Mouse (Mus musculus): ENCODE data around the gene Anapc16. TPM values are rescaled to one million over a fixed set of nuclear protein-coding genes. Genes with fewer than 3 reads are reported as not detected.
A peak's percentile ranks its signal among the peaks of the same experiment; 100 is the strongest.

Anapc16 gene
- polyA plus RNA-seq (2012; fragmentation: generic; extraction: Trizol), result 127 TPM

- peaks cover 3% of the 10 kb centered on the region for H3K36me3 ChIP-seq (ENCODE audit: control insufficient read depth, insufficient read depth)
- H3K4me2 ChIP-seq (ENCODE audit: low read depth), result peak within 1 kb of the TSS; percentile 100
- H3K79me2 ChIP-seq (ENCODE audit: control insufficient read depth, insufficient read depth), result peaks cover 43% of the 10 kb centered on the region
- H3ac ChIP-seq (ENCODE audit: control insufficient read depth, insufficient read length), result peak within 1 kb of the TSS; percentile 33
- TF ChIP-seq CEBPB (IDR thresholded peaks at IDR 0.05; ENCODE audit: insufficient read depth, poor library complexity, severe bottlenecking) (no peak), MAX (IDR thresholded peaks at IDR 0.05; ENCODE audit: low read depth) (no peak), SRF (IDR thresholded peaks at IDR 0.05; ENCODE audit: control insufficient read depth, insufficient read length, low read depth) (no peak), TCF12 (IDR thresholded peaks at IDR 0.05; ENCODE audit: insufficient read depth, poor library complexity, severe bottlenecking) (no peak), MYOD1 (IDR thresholded peaks at IDR 0.05; ENCODE audit: control insufficient read depth in 1 of 3, insufficient read length in 2 of 3, low read depth in 2 of 3) (peak in 1 of 3 experiments; percentile 19), E2F4 (IDR thresholded peaks at IDR 0.05; ENCODE audit: insufficient read depth) (no peak), POLR2AphosphoS2 (IDR thresholded peaks at IDR 0.05; ENCODE audit: insufficient read length, low read depth) (peak; percentile 86), TCF3 (IDR thresholded peaks at IDR 0.05; ENCODE audit: insufficient read length, low read depth) (no peak), USF1 (IDR thresholded peaks at IDR 0.05; ENCODE audit: low read depth) (no peak), MYOG (IDR thresholded peaks at IDR 0.05; ENCODE audit: control insufficient read depth in 1 of 3, insufficient read depth in 1 of 3, insufficient read length in 2 of 3, low read depth in 2 of 3) (peak in 1 of 3 experiments; percentile 24), POLR2A (IDR thresholded peaks at IDR 0.05; ENCODE audit: insufficient read length, low read depth) (peak; percentile 90), REST (IDR thresholded peaks at IDR 0.05; ENCODE audit: insufficient read depth, insufficient read length) (no peak)
- no peaks in the 10 kb centered on the region for H3K27me3 ChIP-seq (ENCODE audit: control insufficient read depth, insufficient read depth, insufficient read length)
- H3K4me3 ChIP-seq, result peak within 1 kb of the TSS; percentile 98
These were observed at the start of gene Anapc16, which contains the start of gene Ascc1 for GRCm38 (mm10) chr10:60002673-60003212. TSS of gene Anapc16 (minus strand) at chr10:60003135. TSS of gene Ascc1 (plus strand) at chr10:60002805.

- H3K79me2 ChIP-seq (ENCODE audit: control insufficient read depth, insufficient read depth), result no peaks in the 10 kb centered on the region
- no peaks in the 10 kb centered on the region for H3K27me3 ChIP-seq (ENCODE audit: control insufficient read depth, insufficient read depth, insufficient read length)
- H3K36me3 ChIP-seq (ENCODE audit: control insufficient read depth, insufficient read depth), result peaks cover 4% of the 10 kb centered on the region
- H3K4me2 ChIP-seq (ENCODE audit: low read depth), result no peak overlapping the region
- H3K4me3 ChIP-seq, result no peak overlapping the region
- no peak overlapping the region for H3ac ChIP-seq (ENCODE audit: control insufficient read depth, insufficient read length)
- TF ChIP-seq POLR2AphosphoS2 (IDR thresholded peaks at IDR 0.05; ENCODE audit: insufficient read length, low read depth) (no peak), USF1 (IDR thresholded peaks at IDR 0.05; ENCODE audit: low read depth) (no peak), E2F4 (IDR thresholded peaks at IDR 0.05; ENCODE audit: insufficient read depth) (no peak), TCF3 (IDR thresholded peaks at IDR 0.05; ENCODE audit: insufficient read length, low read depth) (no peak), MAX (IDR thresholded peaks at IDR 0.05; ENCODE audit: low read depth) (no peak), TCF12 (IDR thresholded peaks at IDR 0.05; ENCODE audit: insufficient read depth, poor library complexity, severe bottlenecking) (no peak), SRF (IDR thresholded peaks at IDR 0.05; ENCODE audit: control insufficient read depth, insufficient read length, low read depth) (no peak), MYOD1 (IDR thresholded peaks at IDR 0.05; ENCODE audit: control insufficient read depth in 1 of 3, insufficient read length in 2 of 3, low read depth in 2 of 3) (no peak), MYOG (IDR thresholded peaks at IDR 0.05; ENCODE audit: control insufficient read depth in 1 of 3, insufficient read depth in 1 of 3, insufficient read length in 2 of 3, low read depth in 2 of 3) (no peak), CEBPB (IDR thresholded peaks at IDR 0.05; ENCODE audit: insufficient read depth, poor library complexity, severe bottlenecking) (no peak), REST (IDR thresholded peaks at IDR 0.05; ENCODE audit: insufficient read depth, insufficient read length) (no peak), POLR2A (IDR thresholded peaks at IDR 0.05; ENCODE audit: insufficient read length, low read depth) (no peak)
These were observed 47.6 kb upstream of the Anapc16 start for GRCm38 (mm10) chr10:60050581-60050980.

GRCm38 (mm10) chr10:60046696-60047095 is 43.8 kb upstream of the Anapc16 start:
- TF ChIP-seq E2F4 (IDR thresholded peaks at IDR 0.05; ENCODE audit: insufficient read depth), result no peak
- TF ChIP-seq MYOG (IDR thresholded peaks at IDR 0.05; ENCODE audit: control insufficient read depth in 1 of 3, insufficient read depth in 1 of 3, insufficient read length in 2 of 3, low read depth in 2 of 3), result no peak
- TF ChIP-seq POLR2A (IDR thresholded peaks at IDR 0.05; ENCODE audit: insufficient read length, low read depth), result no peak
- no peak for TF ChIP-seq MAX (IDR thresholded peaks at IDR 0.05; ENCODE audit: low read depth)
- TF ChIP-seq TCF3 (IDR thresholded peaks at IDR 0.05; ENCODE audit: insufficient read length, low read depth), result no peak
- no peak for TF ChIP-seq MYOD1 (IDR thresholded peaks at IDR 0.05; ENCODE audit: control insufficient read depth in 1 of 3, insufficient read length in 2 of 3, low read depth in 2 of 3)
- no peak for TF ChIP-seq TCF12 (IDR thresholded peaks at IDR 0.05; ENCODE audit: insufficient read depth, poor library complexity, severe bottlenecking)
- TF ChIP-seq POLR2AphosphoS2 (IDR thresholded peaks at IDR 0.05; ENCODE audit: insufficient read length, low read depth), result no peak
- no peak for TF ChIP-seq USF1 (IDR thresholded peaks at IDR 0.05; ENCODE audit: low read depth)
- TF ChIP-seq SRF (IDR thresholded peaks at IDR 0.05; ENCODE audit: control insufficient read depth, insufficient read length, low read depth), result no peak
- no peak for TF ChIP-seq CEBPB (IDR thresholded peaks at IDR 0.05; ENCODE audit: insufficient read depth, poor library complexity, severe bottlenecking)
- no peak for TF ChIP-seq REST (IDR thresholded peaks at IDR 0.05; ENCODE audit: insufficient read depth, insufficient read length)
- Histone ChIP-seq H3K27me3 (ENCODE audit: control insufficient read depth, insufficient read depth, insufficient read length) (no peaks in the 10 kb centered on the region), H3K4me3 (no peak overlapping the region), H3ac (ENCODE audit: control insufficient read depth, insufficient read length) (no peak overlapping the region), H3K36me3 (ENCODE audit: control insufficient read depth, insufficient read depth) (peaks cover 4% of the 10 kb centered on the region), H3K4me2 (ENCODE audit: low read depth) (no peak overlapping the region), H3K79me2 (ENCODE audit: control insufficient read depth, insufficient read depth) (no peaks in the 10 kb centered on the region)

- H3K4me2 ChIP-seq (ENCODE audit: low read depth), result no peak overlapping the region
- no peaks in the 10 kb centered on the region for H3K79me2 ChIP-seq (ENCODE audit: control insufficient read depth, insufficient read depth)
- no peak overlapping the region for H3ac ChIP-seq (ENCODE audit: control insufficient read depth, insufficient read length)
- H3K4me3 ChIP-seq, result no peak overlapping the region
- no peaks in the 10 kb centered on the region for H3K36me3 ChIP-seq (ENCODE audit: control insufficient read depth, insufficient read depth)
- TF ChIP-seq E2F4 (IDR thresholded peaks at IDR 0.05; ENCODE audit: insufficient read depth) (no peak), CEBPB (IDR thresholded peaks at IDR 0.05; ENCODE audit: insufficient read depth, poor library complexity, severe bottlenecking) (no peak), REST (IDR thresholded peaks at IDR 0.05; ENCODE audit: insufficient read depth, insufficient read length) (no peak), USF1 (IDR thresholded peaks at IDR 0.05; ENCODE audit: low read depth) (no peak), TCF12 (IDR thresholded peaks at IDR 0.05; ENCODE audit: insufficient read depth, poor library complexity, severe bottlenecking) (no peak), POLR2A (IDR thresholded peaks at IDR 0.05; ENCODE audit: insufficient read length, low read depth) (no peak), MYOG (IDR thresholded peaks at IDR 0.05; ENCODE audit: control insufficient read depth in 1 of 3, insufficient read depth in 1 of 3, insufficient read length in 2 of 3, low read depth in 2 of 3) (no peak), MYOD1 (IDR thresholded peaks at IDR 0.05; ENCODE audit: control insufficient read depth in 1 of 3, insufficient read length in 2 of 3, low read depth in 2 of 3) (no peak), POLR2AphosphoS2 (IDR thresholded peaks at IDR 0.05; ENCODE audit: insufficient read length, low read depth) (no peak), SRF (IDR thresholded peaks at IDR 0.05; ENCODE audit: control insufficient read depth, insufficient read length, low read depth) (no peak), MAX (IDR thresholded peaks at IDR 0.05; ENCODE audit: low read depth) (no peak), TCF3 (IDR thresholded peaks at IDR 0.05; ENCODE audit: insufficient read length, low read depth) (no peak)
- no peaks in the 10 kb centered on the region for H3K27me3 ChIP-seq (ENCODE audit: control insufficient read depth, insufficient read depth, insufficient read length)
These were observed 39.5 kb upstream of the Anapc16 start for GRCm38 (mm10) chr10:60042350-60042922.
